Mouse (Mus musculus): ENCODE measurements around the gene Svop.

Gene Svop

GRCm38 (mm10) chr5:114046604-114047003 is 44.8 kb downstream of the Svop start:
- intact Hi-C loops (cut with DNase I), result loop anchor here (2.0 to 10.0 kb wide), 4 partner anchors 61 to 258 kb away; no protein-coding TSS in a partner anchor

- intact Hi-C loops (cut with DNase I), result loop anchor here (2.0 to 10.0 kb wide), 4 partner anchors 61 to 259 kb away; no protein-coding TSS in a partner anchor
These were observed 45.2 kb downstream of the Svop start for GRCm38 (mm10) chr5:114046151-114046550.

GRCm38 (mm10) chr5:114045134-114045533 is 46.2 kb downstream of the Svop start:
- intact Hi-C loops (cut with DNase I), result loop anchor here (5.0 to 10.0 kb wide), 3 partner anchors 62 to 260 kb away; no protein-coding TSS in a partner anchor

- intact Hi-C loops (cut with DNase I), result loop anchor here (10.0 kb wide), 1 partner anchor 261 kb away; no protein-coding TSS in a partner anchor
These were observed 47.6 kb downstream of the Svop start for GRCm38 (mm10) chr5:114043800-114044199.

GRCm38 (mm10) chr5:114041327-114041930 is 49.9 kb downstream of the Svop start:
- intact Hi-C loops (cut with DNase I), result loop anchor here (10.0 kb wide), 1 partner anchor 263 kb away; no protein-coding TSS in a partner anchor

GRCm38 (mm10) chr5:114040911-114041310 is 50.5 kb downstream of the Svop start:
- intact Hi-C loops (cut with DNase I), result loop anchor here (10.0 kb wide), 1 partner anchor 264 kb away; no protein-coding TSS in a partner anchor

GRCm38 (mm10) chr5:114040508-114040907 is 50.9 kb downstream of the Svop start:
- intact Hi-C loops (cut with DNase I), result loop anchor here (10.0 kb wide), 1 partner anchor 264 kb away; no protein-coding TSS in a partner anchor

GRCm38 (mm10) chr5:114035111-114035510 is 56.3 kb downstream of the Svop start:
- intact Hi-C loops (cut with DNase I), result no loop called here

- intact Hi-C loops (cut with DNase I), result no loop called here
These were observed 57.0 kb downstream of the Svop start for GRCm38 (mm10) chr5:114034393-114034792.

- intact Hi-C loops (cut with DNase I), result no loop called here
These were observed 59.1 kb downstream of the Svop start for GRCm38 (mm10) chr5:114032161-114032763.

GRCm38 (mm10) chr5:114030652-114031051 is 60.7 kb downstream of the Svop start:
- intact Hi-C loops (cut with DNase I), result no loop called here

GRCm38 (mm10) chr5:114028111-114028510 is 63.3 kb downstream of the Svop start:
- intact Hi-C loops (cut with DNase I), result no loop called here

- intact Hi-C loops (cut with DNase I), result no loop called here
These were observed 64.0 kb downstream of the Svop start for GRCm38 (mm10) chr5:114027217-114027944.

GRCm38 (mm10) chr5:114024885-114025284 is 66.5 kb downstream of the Svop start:
- intact Hi-C loops (cut with DNase I), result no loop called here

GRCm38 (mm10) chr5:114024390-114024789 is 67.0 kb downstream of the Svop start:
- intact Hi-C loops (cut with DNase I), result no loop called here

- intact Hi-C loops (cut with DNase I), result no loop called here
These were observed 76.2 kb downstream of the Svop start for GRCm38 (mm10) chr5:114015121-114015520.

GRCm38 (mm10) chr5:114009049-114009448 is 82.3 kb downstream of the Svop start:
- intact Hi-C loops (cut with DNase I), result no loop called here

- intact Hi-C loops (cut with DNase I), result no loop called here
These were observed 83.5 kb downstream of the Svop start for GRCm38 (mm10) chr5:114007753-114008453.

GRCm38 (mm10) chr5:114006974-114007373 is 84.4 kb downstream of the Svop start:
- intact Hi-C loops (cut with DNase I), result no loop called here

- intact Hi-C loops (cut with DNase I), result no loop called here
These were observed 86.3 kb downstream of the Svop start for GRCm38 (mm10) chr5:114005100-114005499.

- intact Hi-C loops (cut with DNase I), result no loop called here
These were observed 86.8 kb downstream of the Svop start for GRCm38 (mm10) chr5:114004573-114004972.
